Mouse (Mus musculus) lung, embryonic 16.5 days (tissue): Measurements from ENCODE around the gene Timm17b. TPM values are rescaled to one million over a fixed set of nuclear protein-coding genes. Genes with fewer than 3 reads are reported as not detected.

Experiments
- ATAC-seq: fragments of 200-750 bp; cut with Nextera tagmentation; 2 replicates; pipeline ENCODE4 v1.8.0; 2017; ENCODE audit warnings: low read depth, mild to moderate bottlenecking, moderate library complexity
- H3K27ac ChIP-seq: fragments of 300-500 bp; sonication (generic); 2 replicates; pipeline ENCODE4 v1.5.1; 2014; ENCODE audit warnings: mild to moderate bottlenecking, control low read depth, low read length
- H3K27me3 ChIP-seq: fragments of 300-500 bp; sonication (generic); 2 replicates; pipeline ENCODE4 v1.6.1; 2014; ENCODE audit warnings: low read depth, low read length, mixed read lengths; ENCODE audit not compliant: control insufficient read depth, insufficient read depth
- H3K36me3 ChIP-seq: fragments of 300-500 bp; sonication (generic); 2 replicates; pipeline ENCODE4 v1.6.1; 2014; ENCODE audit warnings: low read length; ENCODE audit not compliant: control insufficient read depth, insufficient read depth
- H3K4me1 ChIP-seq: fragments of 300-500 bp; sonication (generic); replicated peaks from 2 replicates; pipeline ENCODE4 v1.6.1; 2014; ENCODE audit warnings: low read length, mixed read lengths; ENCODE audit not compliant: control insufficient read depth, insufficient read depth
- H3K4me2 ChIP-seq: fragments of 300-500 bp; sonication (generic); 2 replicates; pipeline ENCODE4 v1.6.1; 2014; ENCODE audit warnings: low read depth, low read length, control low read depth
- H3K4me3 ChIP-seq: fragments of 300-500 bp; sonication (generic); 2 replicates; pipeline ENCODE4 v1.5.1; 2014; ENCODE audit warnings: mild to moderate bottlenecking, low read length, control low read depth
- H3K9ac ChIP-seq: fragments of 300-500 bp; sonication (generic); 2 replicates; pipeline ENCODE4 v1.6.1; 2014; ENCODE audit warnings: low read length, control low read depth
- H3K9me3 ChIP-seq: fragments of 300-500 bp; sonication (generic); 2 replicates; pipeline ENCODE4 v1.6.1; 2016; ENCODE audit warnings: low read length; ENCODE audit not compliant: control insufficient read depth
- WGBS: fragments of 180-500 bp; shearing (Covaris S2); extraction: QIAGEN DNeasy Blood & Tissue Kit; methylation state at CpG from one replicate; pipeline ENCODE4 v1.1.7; 2014; 5-methylcytosine and 5-hydroxymethylcytosine counted together
- polyA plus RNA-seq: library from polyadenylated mRNA; unstranded; fragments of >200 nt; fragmentation: Nextera tagmentation; extraction: Ambion mirVana; gene quantifications from 2 replicates; pipeline ENCODE4 v1.2.1, GENCODE M21; 2015

The Timm17b gene
- polyA plus RNA-seq, 1 experiment from 2014 or later = 157 TPM

DNA sequence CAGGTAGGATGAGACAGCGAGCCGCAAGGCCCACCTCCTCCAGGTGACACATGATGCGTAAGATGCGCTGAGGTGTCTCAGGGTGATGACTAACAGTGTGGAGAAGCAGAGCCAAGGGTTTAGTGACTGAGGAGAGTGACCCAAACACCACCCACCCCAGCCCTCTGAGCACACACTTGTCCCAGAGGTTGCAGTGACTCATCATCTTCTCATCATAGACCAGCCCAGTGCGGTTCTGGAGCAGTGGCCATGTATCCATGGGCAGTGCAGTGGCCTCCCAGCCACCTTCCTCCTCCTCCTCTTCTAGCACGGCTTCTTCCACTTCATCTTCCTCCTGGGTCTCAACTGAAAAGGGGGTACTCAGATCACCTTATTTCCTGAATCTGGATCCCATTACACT lies 38.5 kb downstream of the Timm17b start:
- ATAC-seq = no peak
- 76% methylated on average over 6 of the region's 6 CpGs for WGBS
- H3K4me1 ChIP-seq = no peaks in the 10 kb centered on the region
- H3K4me2 ChIP-seq = no peak overlapping the region
- no peak overlapping the region for H3K9ac ChIP-seq
- no peaks in the 10 kb centered on the region; the same call in 1 of the 2 replicates for H3K36me3 ChIP-seq
- H3K27me3 ChIP-seq = no peaks in the 10 kb centered on the region
- no peaks in the 10 kb centered on the region for H3K9me3 ChIP-seq
- no peak overlapping the region for H3K4me3 ChIP-seq
- no peak overlapping the region for H3K27ac ChIP-seq

DNA sequence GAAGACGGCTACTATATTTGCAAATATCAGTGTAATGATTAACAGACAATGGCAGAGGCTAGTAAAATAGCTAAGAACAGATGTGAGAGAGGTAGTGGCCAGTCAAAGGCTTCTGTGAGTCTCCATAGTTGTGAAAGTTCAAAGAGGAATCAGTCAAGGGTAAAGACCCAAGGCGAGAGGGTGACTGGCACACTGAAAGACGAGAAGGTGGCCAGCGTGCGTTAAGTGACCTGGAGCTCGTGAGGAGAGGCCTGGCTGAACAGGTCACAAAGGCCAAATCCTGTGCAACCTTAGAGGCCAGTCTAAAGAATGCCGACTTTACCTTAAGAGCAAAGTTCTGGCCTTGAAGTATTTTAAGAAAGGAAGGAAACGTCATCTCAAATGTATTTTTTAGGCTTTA lies 46.5 kb downstream of the Timm17b start:
- Histone ChIP-seq H3K9me3 (no peaks in the 10 kb centered on the region), H3K4me2 (no peak overlapping the region), H3K27ac (no peak overlapping the region), H3K4me1 (0 out of 2 replicates have a peak, but pooled peaks cover 2% of the 10 kb centered on the region), H3K4me3 (no peak overlapping the region), H3K36me3 (no peaks in the 10 kb centered on the region; the same call in 1 of the 2 replicates), H3K9ac (no peak overlapping the region), H3K27me3 (no peaks in the 10 kb centered on the region)
- ATAC-seq = no peak
- WGBS = 56% methylated on average over 8 of the region's 8 CpGs

DNA sequence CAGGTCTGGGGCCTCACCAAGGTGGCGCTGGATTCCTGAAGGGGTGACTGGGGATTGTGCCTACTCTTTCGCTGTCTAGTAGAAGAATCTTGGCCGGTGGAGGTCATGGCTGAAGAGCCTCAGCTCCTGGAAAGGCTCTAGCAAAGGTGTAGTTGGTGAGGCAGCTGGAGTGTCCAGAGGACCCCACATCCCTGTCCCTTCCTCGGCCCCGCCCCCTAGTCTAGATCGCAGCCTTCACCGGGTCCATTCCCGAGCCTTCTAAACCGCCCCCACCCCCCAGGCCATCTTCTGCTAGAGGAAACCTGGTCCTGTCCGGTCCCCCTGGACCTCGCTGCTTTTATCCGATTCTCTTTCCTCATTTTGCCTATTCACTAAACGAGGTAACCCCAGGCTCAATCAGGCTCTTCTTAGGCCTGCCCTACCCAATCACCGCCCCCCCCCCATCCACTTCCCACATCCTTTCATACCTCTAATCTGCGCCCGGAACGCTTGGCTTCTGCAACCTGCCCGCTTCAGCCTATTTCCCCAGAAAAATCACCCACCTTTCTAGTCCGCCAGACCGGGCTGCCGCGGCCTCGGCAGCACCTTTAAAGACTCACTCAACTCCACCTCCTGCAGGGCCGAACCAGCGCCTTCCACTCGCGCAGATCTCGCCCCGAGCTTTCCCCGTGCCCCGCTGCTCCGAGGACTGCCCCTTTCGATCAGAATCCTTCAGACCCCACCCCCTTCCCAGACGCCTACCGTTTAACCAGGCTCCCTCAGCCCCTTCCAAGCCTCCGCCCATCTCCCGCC lies 48.1 kb downstream of the Timm17b start, which contains the start of gene Hdac6:
Gene Hdac6, minus strand, starts transcription at position 782 of the 792 bp plus-strand sequence.
- 20% methylated on average over 34 of the region's 37 CpGs for WGBS
- Histone ChIP-seq H3K9ac (peak within 1 kb of the TSS; percentile 68), H3K4me1 (0 out of 2 replicates have a peak, but pooled peaks cover 2% of the 10 kb centered on the region), H3K4me2 (peak within 1 kb of the TSS; percentile 63), H3K9me3 (no peaks in the 10 kb centered on the region), H3K27ac (peak within 1 kb of the TSS; percentile 20; the same call in 1 of the 2 replicates), H3K27me3 (no peaks in the 10 kb centered on the region), H3K36me3 (no peaks in the 10 kb centered on the region), H3K4me3 (peak within 1 kb of the TSS; percentile 58)
- ATAC-seq = peak; percentile 24

DNA sequence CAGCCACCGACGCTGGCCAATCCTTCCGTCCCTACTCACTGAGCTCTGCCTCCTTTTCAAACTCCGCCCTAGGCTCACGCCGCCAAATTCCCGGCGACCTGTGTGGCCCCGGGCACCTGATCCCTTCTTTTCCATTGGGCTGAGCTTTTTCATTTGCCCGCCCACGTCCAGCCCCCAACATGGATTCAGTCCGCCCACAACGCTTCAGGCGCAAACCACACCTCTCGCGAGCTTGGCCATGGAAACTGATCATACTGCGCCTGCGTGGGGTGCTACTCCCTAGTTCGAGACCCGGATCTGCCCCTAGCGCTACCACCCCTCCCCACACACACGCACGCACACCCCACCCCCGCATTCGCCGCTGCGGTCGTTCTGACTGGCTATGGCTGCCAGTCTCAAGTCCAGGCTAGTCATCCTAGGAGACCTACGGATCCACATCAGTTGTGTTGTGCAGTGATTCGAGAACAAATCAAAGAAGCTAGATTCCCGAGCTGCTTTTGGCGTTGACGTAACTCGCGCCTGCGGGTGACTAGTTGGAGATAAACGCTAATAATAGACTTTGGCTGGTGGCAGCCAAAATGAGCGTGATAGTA lies 48.8 kb downstream of the Timm17b start:
- Histone ChIP-seq H3K27ac (peak overlapping the region; percentile 20; the same call in 1 of the 2 replicates), H3K4me2 (peak overlapping the region; percentile 57), H3K4me1 (0 out of 2 replicates have a peak, but pooled peaks cover 2% of the 10 kb centered on the region), H3K27me3 (no peaks in the 10 kb centered on the region), H3K36me3 (no peaks in the 10 kb centered on the region), H3K9ac (peak overlapping the region; percentile 68), H3K9me3 (no peaks in the 10 kb centered on the region), H3K4me3 (peak overlapping the region; percentile 58)
- WGBS = 12% methylated on average over 38 of the region's 38 CpGs
- ATAC-seq = peak; percentile 99

DNA sequence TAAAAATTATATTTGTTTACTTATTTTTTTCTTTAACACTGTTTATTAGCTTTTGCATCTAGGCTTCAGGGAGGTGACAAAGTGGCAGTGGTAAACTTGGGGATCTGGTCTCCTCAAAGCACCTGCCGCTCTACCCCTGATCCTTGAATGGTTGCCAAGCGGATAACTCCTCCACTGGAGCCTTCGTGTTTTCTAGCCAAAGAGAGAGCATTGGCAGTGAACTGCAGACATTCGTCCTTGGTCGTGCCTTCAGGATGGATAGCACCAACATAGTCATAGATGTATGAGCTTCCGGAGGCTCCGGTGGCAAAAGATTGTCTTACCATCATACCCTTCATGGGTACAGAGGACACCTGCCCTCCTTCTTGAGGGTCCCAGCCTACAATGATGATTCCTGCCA lies 50.9 kb downstream of the Timm17b start:
- no peak overlapping the region for H3K9ac ChIP-seq
- H3K36me3 ChIP-seq = no peaks in the 10 kb centered on the region
- no peaks in the 10 kb centered on the region for H3K27me3 ChIP-seq
- no peak overlapping the region for H3K4me2 ChIP-seq
- no peak for ATAC-seq
- no peak overlapping the region for H3K4me3 ChIP-seq
- H3K27ac ChIP-seq = no peak overlapping the region
- H3K9me3 ChIP-seq = no peaks in the 10 kb centered on the region
- WGBS = 85% methylated on average over 7 of the region's 7 CpGs
- H3K4me1 ChIP-seq = 0 out of 2 replicates have a peak, but pooled peaks cover 2% of the 10 kb centered on the region

Other genes starting within 250 kb of the Timm17b start
- 11.5 and 11.8 TPM in 2 replicates for gene Prickle3, start 242.1 kb upstream of the Timm17b start, polyA plus RNA-seq
- 218 and 221 TPM in 2 replicates for gene Plp2, start 228.0 kb upstream of the Timm17b start, polyA plus RNA-seq
- 0.38 and 0.45 TPM in 2 replicates for gene Magix, start 218.1 kb upstream of the Timm17b start, polyA plus RNA-seq
- 51.6 and 51.8 TPM in 2 replicates for gene Gpkow, start 202.2 kb upstream of the Timm17b start, polyA plus RNA-seq
- gene Wdr45, start 185.0 kb upstream of the Timm17b start, polyA plus RNA-seq = 102 and 122 TPM in 2 replicates
- 0.72 and 1.7 TPM in 2 replicates for gene Gm45208, start 177.1 kb upstream of the Timm17b start, polyA plus RNA-seq
- 54.7 and 60.6 TPM in 2 replicates for gene Praf2, start 170.9 kb upstream of the Timm17b start, polyA plus RNA-seq
- 25.1 and 27.0 TPM in 2 replicates for gene Ccdc120, start 148.5 kb upstream of the Timm17b start, polyA plus RNA-seq
- gene Tfe3, start 136.8 kb upstream of the Timm17b start, polyA plus RNA-seq = 27.1 and 28.0 TPM in 2 replicates
- gene Gripap1, start 109.6 kb upstream of the Timm17b start, polyA plus RNA-seq = 41.9 and 44.0 TPM in 2 replicates
- gene Kcnd1, start 77.1 kb upstream of the Timm17b start, polyA plus RNA-seq = 1.1 TPM in 2 replicates
- 33.8 and 36.7 TPM in 2 replicates for gene Otud5, start 58.0 kb upstream of the Timm17b start, polyA plus RNA-seq
- 11.4 and 15.0 TPM in 2 replicates for gene Pim2, start 21.1 kb upstream of the Timm17b start, polyA plus RNA-seq
- 40.9 and 42.7 TPM in 2 replicates for gene Slc35a2, start 15.3 kb upstream of the Timm17b start, polyA plus RNA-seq
- 106 and 119 TPM in 2 replicates for gene Pqbp1, start 88 bp upstream of the Timm17b start, polyA plus RNA-seq
- gene Gm10491, start 8.5 kb downstream of the Timm17b start, polyA plus RNA-seq = not detected in 2 replicates
- not detected in 2 replicates for gene Gm10490, start 10.2 kb downstream of the Timm17b start, polyA plus RNA-seq
- 0.94 and 1.3 TPM in 2 replicates for gene Pcsk1n, start 20.5 kb downstream of the Timm17b start, polyA plus RNA-seq
- not detected in 2 replicates for gene Eras, start 29.2 kb downstream of the Timm17b start, polyA plus RNA-seq
- 25.0 and 26.5 TPM in 2 replicates for gene Hdac6, start 48.5 kb downstream of the Timm17b start, polyA plus RNA-seq
- gene Gata1, start 78.7 kb downstream of the Timm17b start, polyA plus RNA-seq = 1.1 and 2.8 TPM in 2 replicates
- gene Glod5, start 119.1 kb downstream of the Timm17b start, polyA plus RNA-seq = not detected in 2 replicates
- 56.0 and 63.6 TPM in 2 replicates for gene Suv39h1, start 175.4 kb downstream of the Timm17b start, polyA plus RNA-seq
- 0.70 and 0.79 TPM in 2 replicates for gene Was, start 191.1 kb downstream of the Timm17b start, polyA plus RNA-seq
- 25.4 and 26.0 TPM in 2 replicates for gene Wdr13, start 233.5 kb downstream of the Timm17b start, polyA plus RNA-seq
- 464 and 486 TPM in 2 replicates for gene Rbm3, start 246.5 kb downstream of the Timm17b start, polyA plus RNA-seq